20 mouse cellular contexts compared by ENCODE assay signal in the genomic region with DNA sequence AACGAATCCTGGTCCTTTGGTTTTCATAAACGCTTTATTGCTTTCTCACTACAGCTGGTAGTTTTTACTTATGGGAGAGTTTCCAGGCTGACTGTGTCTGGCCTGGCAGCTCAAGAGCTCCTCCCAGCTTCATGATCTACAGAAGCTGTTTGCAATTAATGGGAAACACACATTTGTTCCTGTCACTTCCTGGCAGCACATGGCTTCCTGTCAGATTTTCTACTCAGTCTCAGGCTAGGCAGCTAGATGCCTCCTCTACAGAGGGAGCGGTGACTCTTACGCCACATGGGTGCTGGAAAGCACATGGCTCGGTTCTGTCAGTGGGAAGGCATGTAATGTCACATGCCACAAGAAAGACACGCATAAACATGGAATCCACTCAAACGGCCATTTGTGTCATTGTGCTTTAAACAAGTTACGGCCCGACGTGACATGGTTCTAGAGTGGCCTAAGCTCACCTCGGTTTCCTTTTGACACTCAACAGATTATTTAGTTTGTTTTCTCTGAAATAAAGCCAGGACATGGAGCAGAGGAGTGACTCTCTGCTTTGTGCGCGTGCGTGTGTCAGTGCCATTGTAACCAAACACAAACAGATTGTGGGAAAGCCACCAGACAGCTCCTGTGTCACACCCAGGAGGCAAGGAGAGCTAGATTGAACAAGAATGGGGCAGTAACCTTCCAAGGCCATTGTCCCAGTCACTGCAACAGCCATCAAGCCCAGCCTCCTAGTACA. TPM values are rescaled to one million over a fixed set of nuclear protein-coding genes. Genes with fewer than 3 reads are reported as not detected.
DNase-seq lines count a peak whose midpoint lies in the region; ATAC-seq lines count a peak whose summit lies in the region.
"Had no signal": no experiment of that assay in that cellular context is flagged by ENCODE, and none has a peak within 500 bp of the region (broad histone marks: within the 10 kb centered on the region; RNA-seq: fewer than 3 reads in every experiment).

No protein-coding gene starts in this region.

- H3K27ac ChIP-seq in embryonic facial prominence, embryonic 15.5 days (replicated peaks), result 0 out of 2 replicates have a peak overlapping the region, but pooled peaks have one; percentile 13
- H3K27ac ChIP-seq in hindbrain, embryonic 11.5 days (ENCODE audit: low read depth, low read length), result no peak overlapping the region
- H3K27ac ChIP-seq: hindbrain, embryonic 15.5 days; liver, embryonic 12.5 days; stomach, embryonic 15.5 days had no signal

- no peak overlapping the region for H3K4me2 ChIP-seq in embryonic facial prominence, embryonic 15.5 days (replicated peaks)
- H3K4me2 ChIP-seq in hindbrain, embryonic 11.5 days (replicated peaks; ENCODE audit: low read depth, low read length), result no peak overlapping the region
- H3K4me2 ChIP-seq: hindbrain, embryonic 15.5 days; liver, embryonic 12.5 days; stomach, embryonic 15.5 days had no signal

- no peaks in the 10 kb centered on the region for H3K27me3 ChIP-seq in embryonic facial prominence, embryonic 15.5 days
- H3K27me3 ChIP-seq in hindbrain, embryonic 11.5 days (ENCODE audit: control insufficient read depth, insufficient read depth, low read length), result no peaks in the 10 kb centered on the region
- H3K27me3 ChIP-seq: hindbrain, embryonic 15.5 days; liver, embryonic 12.5 days; Patski; stomach, embryonic 15.5 days had no signal

- peak; percentile 2 for DNase-seq in gastrocnemius, adult 18-20 months (ENCODE audit: low spot score)
- DNase-seq in gastrocnemius, postnatal 25 days, result no peak
- DNase-seq in layer of hippocampus, adult 9-11 months, result peak; percentile 12
- DNase-seq in layer of hippocampus, postnatal 25 days (ENCODE audit: extremely low spot score in 1 of 2, low spot score in 1 of 2), result no peak
- peak; percentile 7 for DNase-seq in skeletal muscle tissue, adult 2 months (ENCODE audit: low read depth, low spot score)
- DNase-seq in hindbrain, embryonic 11.5 days (ENCODE audit: low spot score), result no peak
- DNase-seq: cerebellum, postnatal 36 days; gastrocnemius, postnatal 14 days; kidney, adult 9 months; lung, postnatal 10 days; right cerebral cortex, postnatal 4 days; thymus, postnatal 4 days had no signal

- H3K9me3 ChIP-seq in embryonic facial prominence, embryonic 15.5 days (replicated peaks), result no peaks in the 10 kb centered on the region
- H3K9me3 ChIP-seq in hindbrain, embryonic 11.5 days (ENCODE audit: control insufficient read depth, low read length), result no peaks in the 10 kb centered on the region
- H3K9me3 ChIP-seq: hindbrain, embryonic 15.5 days; liver, embryonic 12.5 days; stomach, embryonic 15.5 days had no signal

- H3K9ac ChIP-seq in embryonic facial prominence, embryonic 15.5 days, result no peak overlapping the region
- H3K9ac ChIP-seq in hindbrain, embryonic 11.5 days (ENCODE audit: low read depth, low read length), result no peak overlapping the region
- H3K9ac ChIP-seq: hindbrain, embryonic 15.5 days; liver, embryonic 12.5 days; stomach, embryonic 15.5 days had no signal

- H3K4me1 ChIP-seq in embryonic facial prominence, embryonic 15.5 days, result no peaks in the 10 kb centered on the region
- no peaks in the 10 kb centered on the region for H3K4me1 ChIP-seq in hindbrain, embryonic 11.5 days (replicated peaks; ENCODE audit: control insufficient read depth, insufficient read depth, low read length)
- H3K4me1 ChIP-seq: hindbrain, embryonic 15.5 days; liver, embryonic 12.5 days; stomach, embryonic 15.5 days had no signal

- peaks cover 62% of the 10 kb centered on the region for H3K36me3 ChIP-seq in embryonic facial prominence, embryonic 15.5 days
- peaks cover 18% of the 10 kb centered on the region for H3K36me3 ChIP-seq in hindbrain, embryonic 11.5 days (ENCODE audit: control insufficient read depth, insufficient read depth, low read length)

- 77% methylated on average over 14 of the region's 14 CpGs for WGBS in embryonic facial prominence, embryonic 15.5 days
- WGBS in hindbrain, embryonic 11.5 days, result 96% methylated on average over 14 of the region's 14 CpGs

- no peak overlapping the region for H3K4me3 ChIP-seq in embryonic facial prominence, embryonic 15.5 days (replicated peaks)
- H3K4me3 ChIP-seq in hindbrain, embryonic 11.5 days (ENCODE audit: low read depth, low read length), result no peak overlapping the region
- H3K4me3 ChIP-seq: hindbrain, embryonic 15.5 days; liver, embryonic 12.5 days; myocyte; stomach, embryonic 15.5 days had no signal

- ATAC-seq in embryonic facial prominence, embryonic 15.5 days (ENCODE audit: insufficient number of reproducible peaks, low FRiP score, low TSS enrichment, low read depth), result no peak; the same call in 1 of the 2 replicates
- ATAC-seq in hindbrain, embryonic 11.5 days (ENCODE audit: low FRiP score), result no peak
- ATAC-seq in monocyte, adult 5-6 weeks (replicated peaks; ENCODE audit: insufficient number of reproducible peaks, low FRiP score, low TSS enrichment, poor library complexity, severe bottlenecking), result no peak
- ATAC-seq: CD4-positive, CD25-positive, alpha-beta regulatory T cell, adult 4 months; liver, embryonic 12.5 days; Patski had no signal

RNA-seq across cellular contexts. Expression of a gene that starts 36.1 kb away (rescaled TPM):
- total RNA-seq in gastrocnemius, adult 18-20 months (2021), result 10 to 100 TPM; 14.4 to 16.7 TPM
- 10 to 100 TPM; 12.8 to 13.1 TPM for total RNA-seq in gastrocnemius, postnatal 25 days (2021)
- total RNA-seq in layer of hippocampus, postnatal 25 days (2021), result 1 to 10 TPM; 9.2 to 9.8 TPM
- polyA plus RNA-seq in embryonic facial prominence, embryonic 15.5 days (2015; fragmentation: Nextera tagmentation; extraction: Ambion mirVana), result 59.0 and 64.2 TPM in 2 replicates
- 81.4 and 86.6 TPM in 2 replicates for polyA plus RNA-seq in hindbrain, embryonic 11.5 days (2014; fragmentation: Nextera tagmentation; extraction: Ambion mirVana)
- 12.1 to 25.9 TPM (median 24.6 TPM) in 3 replicates for total RNA-seq in monocyte, adult 5-6 weeks (2017)

Comparison
In these comparisons a context has a peak if more than half of its experiments do, and no peak if none do; other contexts are left out.
1. DNase-seq: peak in gastrocnemius, adult 18-20 months (single experiment), layer of hippocampus, adult 9-11 months (single experiment) and skeletal muscle tissue, adult 2 months (single experiment); none in gastrocnemius, postnatal 25 days (single experiment), layer of hippocampus, postnatal 25 days (0 of 2) and hindbrain, embryonic 11.5 days (single experiment).